Mouse (Mus musculus) CH12.LX (cell line): ENCODE results near the gene Mrps16.

Experiments used
- CHD2 ChIP-seq: IDR thresholded peaks from 2 replicates; pipeline ENCODE4 v1.6.1; 2011; ENCODE audit warnings: low read length, improper control_type of control experiment
- CTCF ChIP-seq, 2 experiments: IDR thresholded peaks in 1 of 2; conservative IDR thresholded peaks in 1 of 2; 2 replicates each; pipeline ENCODE4 v1.5.1; 2011 to 2012; ENCODE audit warnings: low read depth in 2 of 2, low read length in 2 of 2, improper control_type of control experiment in 1 of 2, inconsistent platforms in 1 of 2, mild to moderate bottlenecking in 1 of 2, moderate library complexity in 1 of 2
- EP300 ChIP-seq: IDR thresholded peaks from 2 replicates; pipeline ENCODE4 v1.6.1; 2011; ENCODE audit warnings: low read length, improper control_type of control experiment
- ETS1 ChIP-seq: conservative IDR thresholded peaks from 2 replicates; pipeline ENCODE4 v1.6.1; 2012; ENCODE audit warnings: low read depth, mild to moderate bottlenecking, inconsistent platforms, low read length, improper control_type of control experiment, moderate library complexity
- JUND ChIP-seq: conservative IDR thresholded peaks from 2 replicates; pipeline ENCODE4 v1.6.1; 2011; ENCODE audit warnings: low read depth, low read length, improper control_type of control experiment
- MEF2A ChIP-seq: IDR thresholded peaks from 2 replicates; pipeline ENCODE4 v1.6.1; 2014; ENCODE audit warnings: low read depth, mild to moderate bottlenecking, inconsistent platforms, low read length, improper control_type of control experiment, borderline replicate concordance
- MXI1 ChIP-seq: IDR thresholded peaks from 2 replicates; pipeline ENCODE4 v1.6.1; 2011; ENCODE audit warnings: mild to moderate bottlenecking, low read depth, low read length, improper control_type of control experiment
- POLR2A ChIP-seq: IDR thresholded peaks from 2 replicates; pipeline ENCODE4 v1.6.1; 2011; ENCODE audit warnings: low read depth, mild to moderate bottlenecking, improper control_type of control experiment, low read length
- SIN3A ChIP-seq: IDR thresholded peaks from 2 replicates; pipeline ENCODE4 v1.6.1; 2012; ENCODE audit warnings: low read length, improper control_type of control experiment, inconsistent platforms
- TCF12 ChIP-seq: IDR thresholded peaks from 2 replicates; pipeline ENCODE4 v1.6.1; 2014; ENCODE audit warnings: low read depth, mild to moderate bottlenecking, inconsistent platforms, low read length, improper control_type of control experiment
- USF1 ChIP-seq: IDR thresholded peaks from 2 replicates; pipeline ENCODE4 v1.6.1; 2014; ENCODE audit warnings: low read depth, mild to moderate bottlenecking, inconsistent platforms, low read length, improper control_type of control experiment
- USF2 ChIP-seq: conservative IDR thresholded peaks from 2 replicates; pipeline ENCODE4 v1.6.1; 2011; ENCODE audit warnings: low read depth, low read length, improper control_type of control experiment
- ZC3H11A ChIP-seq: IDR thresholded peaks from 2 replicates; pipeline ENCODE4 v1.6.1; 2012; ENCODE audit warnings: low read depth, mild to moderate bottlenecking, inconsistent platforms, low read length, improper control_type of control experiment
- ZMIZ1 ChIP-seq: IDR thresholded peaks from 2 replicates; pipeline ENCODE4 v1.6.1; 2012; ENCODE audit warnings: low read depth, mild to moderate bottlenecking, inconsistent platforms, low read length, improper control_type of control experiment

GRCm38 (mm10) chr14:20397220-20397619 is 3.8 kb upstream of the Mrps16 start:
- TF ChIP-seq POLR2A (no peak), CHD2 (no peak), USF2 (no peak), ZMIZ1 (no peak), USF1 (no peak), CTCF (conservative IDR thresholded peaks at IDR 0.05 in 1 of 2, IDR thresholded peaks at IDR 0.05 in 1 of 2; ENCODE audit: low read depth in 2 of 2, low read length in 2 of 2) (no peak), ZC3H11A (no peak), EP300 (no peak), ETS1 (no peak), MXI1 (no peak), TCF12 (no peak), MEF2A (no peak), JUND (no peak), SIN3A (no peak)
